Mouse (Mus musculus) E14TG2a.4 (cell line): ENCODE data around the gene Ebp.

Experiments
- CTCF ChIP-seq: conservative IDR thresholded peaks from 2 replicates; pipeline ENCODE4 v1.5.1; 2014; ENCODE audit warnings: low read length
- POU5F1 ChIP-seq: IDR thresholded peaks from 2 replicates; pipeline ENCODE4 v1.6.1; 2014; ENCODE audit warnings: low read length, borderline replicate concordance

DNA sequence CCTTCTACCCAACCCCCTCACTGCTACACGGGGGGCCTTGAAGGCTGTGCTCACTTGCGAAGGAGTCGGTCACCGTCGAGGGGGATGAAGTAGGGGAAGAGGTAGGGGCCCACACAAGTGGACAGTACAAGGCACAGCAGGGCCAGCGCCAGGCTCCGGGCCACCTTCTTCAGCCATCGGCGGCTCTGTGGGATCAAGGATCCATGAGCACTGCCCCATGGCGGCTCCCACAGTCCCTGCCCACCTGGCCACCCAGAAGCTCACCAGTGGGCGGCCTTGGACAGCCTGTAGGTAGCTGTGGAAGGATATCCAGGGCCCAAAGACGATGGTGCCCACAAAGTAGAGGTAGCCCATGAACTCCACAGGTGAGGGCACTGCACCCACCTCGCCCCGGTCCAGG lies 9.8 kb upstream of the Ebp start:
- TF ChIP-seq CTCF (no peak), POU5F1 (no peak)
